Mouse (Mus musculus) Muller cell, postnatal 12 days (primary cell): Measurements from ENCODE around the gene Ptdss2.
A peak's percentile ranks its signal among the peaks of the same experiment; 100 is the strongest.

ENCODE experiments used
- DNase-seq: peaks from one replicate; pipeline ENCODE4 v3.0.0-alpha.2; 2015; ENCODE audit errors: inconsistent ontology term

Ptdss2 gene

DNA sequence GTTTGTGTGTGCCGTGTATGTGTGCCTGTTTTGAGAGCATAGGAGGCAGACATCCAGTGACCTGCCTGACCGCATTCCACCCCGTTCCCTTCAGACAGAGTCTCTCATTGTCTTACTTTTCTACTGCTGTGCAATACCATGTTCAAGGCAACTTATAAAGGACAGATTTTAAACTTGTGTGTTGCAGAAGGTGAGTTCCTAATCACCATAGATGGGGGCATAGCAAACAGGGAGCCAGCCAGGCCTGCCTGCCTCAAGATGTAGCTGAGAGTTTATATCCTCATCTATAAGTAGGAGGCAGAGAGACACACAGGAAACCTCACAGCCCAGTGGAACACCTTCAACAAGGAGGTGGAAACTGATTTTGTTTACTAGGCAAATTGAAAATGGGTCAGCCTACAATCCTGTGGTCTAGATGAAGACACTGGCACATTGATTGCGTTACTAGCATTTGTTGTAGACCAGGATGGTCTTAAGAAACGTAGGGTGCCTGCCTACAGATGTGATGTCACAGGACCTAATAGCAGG is 51.2 kb downstream of the Ptdss2 start:
- peak; percentile 14 for DNase-seq

GRCm38 (mm10) chr7:141175068-141175467 is 52.9 kb downstream of the Ptdss2 start:
- DNase-seq = no peak

DNA sequence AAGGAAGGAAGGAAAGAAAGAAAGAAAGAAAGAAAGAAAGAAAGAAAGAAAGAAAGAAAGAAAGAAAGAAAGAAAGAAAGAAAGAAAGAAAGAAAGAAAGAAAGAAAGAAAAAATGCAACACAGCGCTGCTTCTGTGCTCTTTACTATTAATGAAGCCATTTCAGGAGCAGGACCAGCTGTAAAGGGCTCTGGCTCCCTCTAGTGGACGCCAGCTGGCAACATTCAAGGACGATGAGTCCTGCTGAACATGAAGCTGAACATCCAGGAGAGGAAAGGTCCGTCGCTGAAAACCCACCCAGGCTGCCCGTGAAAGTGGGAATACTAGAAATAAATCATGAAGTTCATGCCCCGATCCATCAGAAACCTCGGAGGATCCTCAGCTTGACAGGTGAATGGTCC is 54.0 kb downstream of the Ptdss2 start:
- DNase-seq = peak; percentile 69

GRCm38 (mm10) chr7:141188194-141188593 is 66.0 kb downstream of the Ptdss2 start:
- no peak for DNase-seq

- no peak for DNase-seq
Measured at GRCm38 (mm10) chr7:141188733-141189132, 66.6 kb downstream of the Ptdss2 start.

DNA sequence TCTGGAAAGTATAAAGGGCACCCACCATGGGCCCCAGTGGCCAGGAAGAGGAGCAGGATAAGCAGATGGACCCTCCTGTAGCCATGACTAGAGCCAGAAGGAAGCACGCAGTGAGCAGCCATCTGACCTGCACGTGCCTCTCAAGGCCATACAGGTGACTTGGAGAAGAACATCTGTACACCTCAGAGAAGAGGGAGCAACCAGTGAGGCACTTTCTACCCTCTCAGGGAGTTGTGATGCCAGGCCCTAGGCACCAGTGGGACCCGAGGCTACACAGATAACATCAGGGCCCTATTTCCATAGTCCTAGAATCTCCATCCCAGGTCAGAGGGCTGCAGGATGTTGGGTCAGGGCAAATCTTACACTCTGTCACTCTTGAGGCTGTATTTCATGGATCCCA is 68.0 kb downstream of the Ptdss2 start:
- DNase-seq = no peak

GRCm38 (mm10) chr7:141191036-141191435 is 68.9 kb downstream of the Ptdss2 start:
- DNase-seq = no peak

GRCm38 (mm10) chr7:141191796-141192685 is 69.9 kb downstream of the Ptdss2 start:
- DNase-seq = no peak

DNA sequence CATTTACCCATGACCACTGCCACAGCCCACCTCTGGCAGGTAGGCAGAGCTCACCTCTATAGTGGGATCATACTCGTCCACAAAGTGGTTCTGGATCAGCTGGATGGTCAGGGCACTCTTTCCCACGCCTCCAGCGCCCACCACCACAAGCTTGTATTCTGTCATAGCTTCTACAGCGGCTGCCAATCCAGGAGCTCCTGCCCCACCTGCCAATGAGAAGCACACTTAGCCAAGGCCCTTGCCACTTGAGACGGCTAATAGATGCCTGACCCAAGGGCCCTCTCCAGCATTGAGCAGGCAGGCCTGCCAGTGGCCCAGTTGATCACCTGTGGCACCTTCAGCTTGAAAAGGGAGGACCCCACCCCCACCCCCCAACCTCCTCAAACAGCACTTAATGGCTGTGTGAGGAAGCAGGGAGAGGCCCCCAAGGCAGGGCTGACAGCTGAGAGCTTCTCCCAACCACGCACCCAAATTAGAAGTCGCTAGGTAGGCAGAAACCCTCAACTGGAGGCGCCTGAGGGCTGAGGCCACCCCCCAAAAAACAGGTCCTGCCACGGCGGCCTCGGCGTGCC is 70.7 kb downstream of the Ptdss2 start:
- no peak for DNase-seq

- peak; percentile 62 for DNase-seq
Measured at GRCm38 (mm10) chr7:141193348-141193856, 71.2 kb downstream of the Ptdss2 start.

- peak; percentile 98 for DNase-seq
Measured at GRCm38 (mm10) chr7:141193948-141194347, 71.8 kb downstream of the Ptdss2 start, which contains the start of the genes Hras and Lrrc56. Hras (minus strand) TSS chr7:141194005. Lrrc56 (plus strand) TSS chr7:141194157.

DNA sequence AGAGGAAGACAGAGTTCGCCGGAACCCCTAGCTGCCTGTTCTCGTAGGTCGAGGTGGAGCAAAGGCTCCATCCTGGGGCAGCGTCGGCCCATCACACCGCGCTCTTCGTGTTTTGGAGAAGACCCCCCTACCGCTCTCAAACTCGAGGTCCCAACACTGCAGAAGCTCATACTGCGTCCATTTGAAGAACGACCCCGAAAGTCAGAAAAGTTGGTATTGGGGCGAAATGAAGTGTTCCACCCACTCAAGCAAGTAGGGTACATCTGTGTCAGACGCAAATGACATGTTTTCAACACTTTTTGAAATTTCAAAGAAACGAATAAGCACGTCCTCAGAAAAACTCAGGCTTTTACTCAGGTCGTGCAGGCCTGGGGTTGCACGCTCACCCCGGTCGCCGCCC is 72.2 kb downstream of the Ptdss2 start:
- DNase-seq = no peak

DNA sequence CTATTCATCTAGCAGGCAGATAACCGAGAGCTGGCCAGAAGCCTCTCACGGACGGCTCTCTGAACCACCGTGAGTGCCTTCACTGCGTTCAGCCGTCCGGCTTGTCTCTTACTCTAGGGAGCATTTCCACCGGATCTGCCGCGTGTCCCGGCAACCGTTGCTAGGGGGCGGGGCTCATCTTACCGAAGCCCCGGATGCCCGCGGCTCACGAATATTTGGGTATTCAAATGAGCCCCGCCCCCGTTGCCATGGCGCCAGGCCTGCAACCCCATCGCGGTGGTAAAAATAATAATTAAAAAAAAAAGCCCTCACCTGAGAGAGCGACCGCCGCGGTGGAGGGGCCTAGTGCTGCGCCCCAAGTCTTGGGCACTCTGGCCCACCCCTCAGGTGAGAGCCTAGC is 72.6 kb downstream of the Ptdss2 start:
- peak; percentile 91 for DNase-seq

DNA sequence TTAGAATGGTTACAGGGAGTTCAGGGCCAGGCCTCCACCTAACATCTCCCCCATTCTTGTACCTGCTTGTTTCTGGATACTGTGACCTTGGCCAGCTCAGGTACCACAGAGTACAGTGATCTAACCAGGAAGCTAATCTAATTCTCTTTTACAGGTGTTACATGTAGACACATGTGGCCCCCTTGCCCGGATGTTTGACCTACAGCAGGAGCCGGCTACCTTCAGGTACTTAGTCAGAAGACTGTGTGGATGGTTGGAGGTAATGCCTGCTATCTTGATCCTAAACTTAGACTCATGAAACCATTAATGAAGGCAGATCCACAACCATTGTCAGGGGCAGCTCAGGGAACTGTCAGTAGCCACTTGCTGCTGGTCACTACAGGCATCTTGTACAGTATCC is 73.6 kb downstream of the Ptdss2 start:
- no peak for DNase-seq

DNA sequence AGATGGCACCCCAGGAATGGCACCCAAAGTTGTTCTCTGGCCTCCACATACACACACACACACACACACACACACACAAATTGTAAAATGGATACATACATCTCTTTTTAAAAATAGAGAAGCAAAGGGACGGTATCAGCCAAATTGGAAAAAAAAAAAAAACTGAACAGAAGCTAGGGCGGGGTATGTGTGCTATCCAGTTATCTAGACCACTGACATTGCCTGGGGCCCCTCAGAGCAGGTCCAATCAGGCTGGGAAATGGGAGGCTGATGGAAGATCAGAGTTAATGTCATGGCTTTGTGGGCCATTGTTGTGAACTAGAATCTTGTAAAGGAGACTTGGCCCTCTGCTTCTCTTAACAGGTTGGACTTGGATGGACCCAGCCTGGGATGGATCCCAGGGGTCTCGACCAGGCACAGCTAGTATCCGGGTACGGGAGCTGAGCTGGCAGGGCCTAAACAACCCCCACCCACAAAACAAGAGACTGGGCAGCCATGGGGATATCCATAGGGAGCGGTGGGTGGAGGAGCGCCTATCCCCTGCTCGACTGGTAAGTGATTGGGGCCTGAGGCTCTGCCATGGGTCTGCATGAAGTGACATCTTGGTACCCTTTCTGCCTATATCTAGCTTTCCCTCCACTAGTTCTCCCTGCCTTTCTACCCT is 74.6 kb downstream of the Ptdss2 start:
- DNase-seq = no peak

- no peak for DNase-seq
Measured at GRCm38 (mm10) chr7:141198121-141198520, 75.9 kb downstream of the Ptdss2 start.

- no peak for DNase-seq
Measured at GRCm38 (mm10) chr7:141204546-141204945, 82.4 kb downstream of the Ptdss2 start.

GRCm38 (mm10) chr7:141205504-141205903 is 83.3 kb downstream of the Ptdss2 start:
- DNase-seq = no peak

DNA sequence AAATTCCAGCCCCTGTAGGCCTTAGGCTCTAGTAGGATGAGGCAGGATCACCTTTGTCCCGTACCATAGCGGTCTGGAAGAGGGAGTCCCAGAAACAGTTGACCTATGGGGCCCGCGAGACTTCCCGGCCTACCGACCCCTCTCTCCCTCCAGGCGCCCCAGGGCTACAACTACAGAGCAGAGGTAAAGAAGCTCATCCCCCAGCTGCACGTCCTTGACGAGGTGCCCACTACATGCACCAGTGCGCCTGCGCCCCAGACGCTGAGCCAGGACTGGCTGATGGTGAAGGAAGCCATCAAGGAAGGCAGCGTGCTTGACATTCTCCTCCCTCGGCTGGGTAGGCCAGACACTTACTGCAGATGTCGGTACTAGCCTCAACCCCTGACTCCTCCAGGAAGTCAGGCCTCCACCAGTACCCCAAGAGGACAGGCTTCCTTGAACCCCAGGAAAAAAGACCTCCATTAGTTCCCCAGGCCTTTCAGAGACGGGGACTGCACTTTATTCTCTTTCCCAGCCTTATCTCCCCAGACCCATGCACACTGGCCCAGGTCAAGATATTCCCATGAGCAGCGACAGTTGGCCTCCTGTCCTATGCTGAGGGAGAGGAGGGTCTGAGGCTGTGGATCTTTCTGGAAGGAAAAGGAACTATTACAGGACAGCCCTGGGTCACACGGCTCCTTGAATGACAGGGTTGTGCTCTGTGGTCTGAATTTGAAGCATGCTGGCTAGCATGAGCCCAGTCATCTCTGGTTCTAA is 84.2 kb downstream of the Ptdss2 start:
- no peak for DNase-seq
